Mouse (Mus musculus) frontal cortex, postnatal 14 days (tissue): ENCODE measurements around the gene Ipo11.

Source experiments
- DNase-seq, 2 experiments: peaks; one replicate each; pipeline ENCODE4 v3.0.0; 2022; ENCODE audit warnings: low spot score in 2 of 2

The Ipo11 gene

GRCm38 (mm10) chr13:106904637-106905036, 32.1 kb downstream of the Ipo11 start:
- DNase-seq: no peak

- DNase-seq: no peak
These were observed 42.5 kb downstream of the Ipo11 start for GRCm38 (mm10) chr13:106894284-106894683.

DNA sequence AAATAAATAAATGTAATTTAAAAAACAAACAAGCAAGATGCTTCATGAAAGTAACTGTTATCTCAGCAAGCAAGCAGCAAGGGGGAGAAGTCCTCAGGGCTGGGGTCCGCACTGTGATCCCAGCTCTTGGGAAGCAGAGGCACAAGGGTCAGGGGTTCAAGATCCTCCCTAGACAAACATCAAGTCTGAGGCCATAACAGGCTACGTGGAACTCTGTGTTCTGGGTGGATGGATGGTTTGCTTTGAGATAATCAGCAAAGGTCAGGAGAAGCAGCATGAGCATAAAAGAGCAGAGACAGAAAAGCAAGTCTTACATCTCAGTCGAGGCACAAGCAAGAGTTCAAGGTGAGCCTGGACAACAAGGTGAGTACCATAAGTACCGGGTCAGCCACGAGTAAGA, 43.1 kb downstream of the Ipo11 start:
- DNase-seq: no peak

GRCm38 (mm10) chr13:106893196-106893595, 43.6 kb downstream of the Ipo11 start:
- DNase-seq: no peak

DNA sequence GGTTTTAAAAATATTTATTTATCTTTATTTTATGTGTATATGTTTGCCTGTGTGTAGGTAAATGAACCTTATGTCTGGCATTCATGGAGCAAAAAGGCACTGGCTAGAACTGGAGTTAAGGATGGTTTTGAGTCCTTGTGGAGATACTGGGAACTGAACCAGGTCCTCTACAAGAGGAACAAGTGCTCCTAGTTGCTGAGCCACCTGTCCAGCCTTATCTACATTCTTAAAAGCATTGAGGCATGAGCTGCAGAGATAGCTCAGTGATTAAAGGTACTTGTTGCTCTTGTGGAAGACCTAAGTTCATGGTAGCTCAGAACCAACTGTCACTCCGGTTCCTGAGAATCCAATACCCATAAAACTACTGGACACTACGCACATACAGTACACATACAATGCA, 49.4 kb downstream of the Ipo11 start:
- no peak for DNase-seq

GRCm38 (mm10) chr13:106884249-106884648, 52.5 kb downstream of the Ipo11 start:
- no peak for DNase-seq

- no peak for DNase-seq
These were observed 60.5 kb downstream of the Ipo11 start for GRCm38 (mm10) chr13:106876278-106876677.

DNA sequence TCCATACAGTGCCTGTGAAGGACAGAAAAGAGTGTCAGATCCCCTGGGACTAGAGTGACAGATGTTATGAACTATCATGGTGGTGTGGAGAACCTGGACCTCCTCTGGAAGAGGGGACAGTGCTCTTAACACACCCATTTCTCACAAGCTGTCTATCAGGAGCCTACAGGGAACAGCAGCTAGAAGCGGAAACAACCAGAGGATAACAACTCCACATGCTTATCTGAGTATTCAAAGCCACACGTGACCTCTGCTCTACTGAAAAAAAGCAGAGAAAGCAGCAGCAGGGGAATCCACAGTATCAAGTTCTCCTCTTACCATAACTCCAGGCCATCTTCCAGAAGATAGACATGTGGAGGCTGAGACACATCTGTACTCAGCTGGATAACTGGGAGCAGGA, 71.2 kb downstream of the Ipo11 start:
- DNase-seq: no peak

GRCm38 (mm10) chr13:106858779-106859178, 78.0 kb downstream of the Ipo11 start:
- DNase-seq: no peak

DNA sequence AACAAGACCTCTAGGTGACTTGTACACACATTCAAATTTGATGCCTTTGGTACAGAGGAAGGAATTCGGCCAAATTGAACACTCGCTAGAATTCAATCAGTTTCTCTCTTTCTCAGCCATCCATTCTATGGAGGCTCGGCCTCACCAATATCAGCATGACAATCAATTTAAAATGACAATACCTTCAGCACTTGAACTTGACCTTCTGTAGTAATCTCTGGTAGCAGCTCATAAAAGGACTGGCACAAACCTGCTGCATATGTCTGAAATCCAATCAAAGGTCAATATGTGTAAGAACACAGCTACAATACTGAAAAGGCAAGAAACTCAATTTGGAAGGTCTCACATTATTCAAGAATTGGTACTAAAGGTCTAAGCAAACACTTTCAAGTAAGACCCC, 80.2 kb downstream of the Ipo11 start:
- no peak for DNase-seq

GRCm38 (mm10) chr13:106847534-106847933, 89.2 kb downstream of the Ipo11 start:
- DNase-seq: no peak

DNA sequence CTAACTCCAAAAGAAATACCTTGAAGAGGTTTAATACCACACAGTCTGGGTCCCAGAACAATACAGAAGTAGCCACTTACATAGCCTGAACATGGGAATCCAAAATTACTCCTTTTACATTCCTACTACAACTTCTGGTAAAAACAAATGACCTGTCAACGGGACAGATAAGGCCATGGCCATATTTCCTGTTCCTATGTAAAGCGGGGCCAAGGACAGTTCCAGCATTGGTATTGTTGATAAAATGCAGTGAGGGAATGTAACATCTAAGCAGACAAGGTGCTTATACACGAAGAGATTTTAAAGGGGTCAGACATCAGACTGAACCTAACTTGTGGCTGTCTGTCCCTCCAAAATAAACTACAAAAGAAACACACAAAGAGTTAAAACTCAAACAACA, 91.8 kb downstream of the Ipo11 start:
- DNase-seq: no peak

- no peak for DNase-seq
These were observed 94.2 kb downstream of the Ipo11 start for GRCm38 (mm10) chr13:106842542-106842941.

GRCm38 (mm10) chr13:106838778-106839177, 98.0 kb downstream of the Ipo11 start:
- no peak for DNase-seq

DNA sequence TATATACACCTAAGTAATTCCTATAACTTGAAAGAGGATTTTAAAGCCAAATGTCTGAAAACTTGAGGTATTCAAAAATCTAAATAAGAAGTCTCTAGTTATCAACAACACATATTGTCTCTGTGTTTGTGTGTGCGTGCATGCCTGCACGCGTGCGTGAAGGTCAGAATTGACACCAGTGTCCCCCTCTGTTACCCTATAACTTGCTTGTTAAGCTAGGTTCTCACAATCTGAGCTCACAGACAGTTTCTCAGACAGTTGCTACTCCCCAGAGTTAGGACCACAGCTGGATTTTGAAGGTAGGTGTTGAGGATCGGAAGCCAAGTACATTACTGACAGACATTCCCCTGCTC, 100.3 kb downstream of the Ipo11 start:
- no peak for DNase-seq

GRCm38 (mm10) chr13:106835844-106836526, 100.8 kb downstream of the Ipo11 start:
- peak in 1 of 2 experiments; percentile 21 for DNase-seq

DNA sequence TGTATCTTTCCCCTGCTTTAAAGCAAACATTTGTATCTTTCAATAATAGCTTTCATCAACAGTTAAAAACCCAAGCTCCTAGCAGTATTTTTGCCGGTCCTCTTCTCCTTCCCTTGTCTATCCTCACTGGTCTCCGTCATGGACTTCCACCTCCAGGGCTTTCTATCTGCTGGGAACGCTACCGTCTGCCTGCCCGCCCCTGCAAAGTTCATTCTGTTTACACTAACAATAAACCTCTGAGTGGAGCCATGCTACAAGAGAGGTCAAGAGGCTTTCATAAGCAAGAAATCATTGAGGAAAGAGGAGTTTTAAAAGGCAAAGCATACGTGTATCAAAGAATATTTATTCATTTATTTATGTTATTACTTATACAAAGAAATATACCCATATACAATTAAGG, 106.7 kb downstream of the Ipo11 start:
- DNase-seq: no peak

DNA sequence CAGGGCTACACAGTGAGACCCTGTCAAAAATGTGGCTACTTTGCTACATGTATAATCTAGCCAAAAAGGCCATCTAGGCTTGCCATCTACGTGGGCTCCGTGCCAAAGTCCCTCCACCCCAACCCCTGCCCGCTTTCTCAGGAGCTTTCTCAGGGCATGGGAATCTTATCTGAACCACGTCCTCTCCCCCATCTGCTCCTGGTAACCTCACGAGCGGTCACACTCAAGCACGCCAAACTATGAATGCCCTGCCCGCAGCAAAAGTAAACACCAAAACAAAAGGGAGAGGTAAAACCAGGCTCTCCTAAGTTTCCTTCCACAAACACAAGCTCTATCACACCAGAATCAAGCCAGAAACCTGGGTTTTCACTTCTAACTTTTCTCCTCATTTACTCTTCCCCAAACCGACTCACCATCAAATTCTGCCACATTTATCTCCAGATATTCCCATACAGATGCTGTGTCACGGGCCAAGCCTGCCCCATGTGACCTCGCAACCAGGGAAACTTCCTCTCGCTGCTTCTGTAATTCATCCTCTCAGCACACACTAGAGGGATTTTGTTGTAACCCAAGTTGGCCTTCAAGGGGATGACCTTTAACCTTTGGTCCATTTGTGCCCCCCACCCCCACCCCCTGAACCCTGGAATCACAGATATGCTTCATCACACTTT, 107.3 kb downstream of the Ipo11 start:
- no peak for DNase-seq

DNA sequence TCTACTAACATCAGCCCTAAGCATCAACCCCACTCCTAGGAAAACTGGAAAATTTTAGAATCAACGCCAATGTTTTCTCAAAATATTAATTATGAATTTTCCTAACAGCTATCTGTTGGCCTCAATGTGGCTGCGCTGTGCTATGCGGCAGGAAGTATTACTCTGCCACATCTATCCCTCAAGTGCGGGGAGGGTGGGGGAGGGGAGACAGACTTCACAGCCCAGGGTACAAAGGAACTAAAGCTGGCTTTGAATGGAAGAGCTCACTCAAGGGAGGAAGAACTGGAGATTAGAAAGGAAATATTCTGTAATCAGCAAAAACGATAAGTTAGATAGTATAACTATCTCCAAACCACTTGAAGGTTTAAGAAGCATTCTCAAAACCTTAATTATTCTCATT, 111.1 kb downstream of the Ipo11 start:
- DNase-seq: no peak

- DNase-seq: no peak
These were observed 112.9 kb downstream of the Ipo11 start for GRCm38 (mm10) chr13:106823875-106824191.

- DNase-seq: no peak
These were observed 113.5 kb downstream of the Ipo11 start for GRCm38 (mm10) chr13:106823121-106823874.

- no peak for DNase-seq
These were observed 116.6 kb downstream of the Ipo11 start for GRCm38 (mm10) chr13:106820149-106820548.

- no peak for DNase-seq
These were observed 117.0 kb downstream of the Ipo11 start for GRCm38 (mm10) chr13:106819749-106820148.
